Mouse (Mus musculus) hindbrain, embryonic 12.5 days (tissue): ENCODE results near the gene Gm28038. TPM values are rescaled to one million over a fixed set of nuclear protein-coding genes. Genes with fewer than 3 reads are reported as not detected.

Experiments used
- ATAC-seq: fragments of 200-750 bp; cut with Nextera tagmentation; 2 replicates; pipeline ENCODE4 v1.8.0; 2017; ENCODE audit warnings: moderate TSS enrichment; ENCODE audit not compliant: low FRiP score
- H3K27ac ChIP-seq: fragments of 300-500 bp; sonication (generic); 2 replicates; pipeline ENCODE4 v1.5.1; 2016; ENCODE audit warnings: mild to moderate bottlenecking
- H3K27me3 ChIP-seq: fragments of 300-500 bp; sonication (generic); 2 replicates; pipeline ENCODE4 v1.6.1; 2016; ENCODE audit warnings: mild to moderate bottlenecking
- H3K36me3 ChIP-seq: fragments of 300-500 bp; sonication (generic); 2 replicates; pipeline ENCODE4 v1.6.1; 2016; ENCODE audit warnings: mild to moderate bottlenecking
- H3K4me1 ChIP-seq: fragments of 300-500 bp; sonication (generic); 2 replicates; pipeline ENCODE4 v1.6.1; 2016
- H3K4me2 ChIP-seq: fragments of 300-500 bp; sonication (generic); replicated peaks from 2 replicates; pipeline ENCODE4 v1.6.1; 2016; ENCODE audit warnings: mild to moderate bottlenecking
- H3K4me3 ChIP-seq: fragments of 300-500 bp; sonication (generic); 2 replicates; pipeline ENCODE4 v1.5.1; 2016; ENCODE audit warnings: mild to moderate bottlenecking
- H3K9ac ChIP-seq: fragments of 300-500 bp; sonication (generic); 2 replicates; pipeline ENCODE4 v1.6.1; 2016; ENCODE audit warnings: mild to moderate bottlenecking, moderate library complexity
- H3K9me3 ChIP-seq: fragments of 300-500 bp; sonication (generic); replicated peaks from 2 replicates; pipeline ENCODE4 v1.6.1; 2016; ENCODE audit warnings: mild to moderate bottlenecking
- WGBS: fragments of 180-500 bp; shearing (Covaris S2); methylation state at CpG from one replicate; pipeline ENCODE4 v1.1.7; 2016; 5-methylcytosine and 5-hydroxymethylcytosine counted together
- polyA plus RNA-seq: library from polyadenylated mRNA; unstranded; fragments of >200 nt; fragmentation: Nextera tagmentation; extraction: Ambion mirVana; gene quantifications from 2 replicates; pipeline ENCODE4 v1.2.1, GENCODE M21; 2016

The Gm28038 gene
- polyA plus RNA-seq, result not detected in 2 replicates

GRCm38 (mm10) chr2:30280743-30281142, at the start of gene Gm28038:
Gene Gm28038, plus strand, starts transcription at chr2:30281043.
- Histone ChIP-seq H3K27ac (no peak within 1 kb of the TSS), H3K4me2 (no peak within 1 kb of the TSS), H3K36me3 (peaks cover 5% of the 10 kb centered on the region; the same call in 1 of the 2 replicates), H3K27me3 (no peaks in the 10 kb centered on the region), H3K9ac (no peak within 1 kb of the TSS), H3K4me3 (no peak within 1 kb of the TSS), H3K9me3 (no peaks in the 10 kb centered on the region), H3K4me1 (peaks cover 12% of the 10 kb centered on the region)
- ATAC-seq, result no peak
- WGBS, result 90% methylated on average over 11 of the region's 11 CpGs

DNA sequence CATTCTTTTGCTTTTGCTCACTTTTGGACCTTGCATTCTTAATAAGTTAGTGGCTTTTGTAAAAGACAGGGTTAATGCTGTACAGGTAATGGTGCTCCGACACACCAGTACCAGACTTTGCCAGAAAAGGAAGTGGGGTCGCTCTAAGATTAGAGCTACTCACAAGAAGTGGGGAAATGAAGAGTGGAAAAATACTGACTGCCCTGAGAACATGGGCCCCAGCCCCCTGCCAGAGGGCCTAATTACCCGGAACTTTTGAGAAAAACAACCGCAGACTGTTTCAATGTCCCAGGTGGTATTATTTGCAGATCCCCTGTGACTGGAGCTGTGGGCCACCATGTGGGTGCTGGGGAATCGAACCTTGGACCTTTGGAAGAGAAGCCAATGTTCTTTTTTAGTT, 45.2 kb upstream of the Gm28038 start:
- no peak overlapping the region for H3K9ac ChIP-seq
- H3K4me2 ChIP-seq, result no peak overlapping the region
- H3K9me3 ChIP-seq, result no peaks in the 10 kb centered on the region
- peaks cover 22% of the 10 kb centered on the region for H3K4me1 ChIP-seq
- 88% methylated on average over 5 of the region's 5 CpGs for WGBS
- H3K27me3 ChIP-seq, result no peaks in the 10 kb centered on the region
- H3K4me3 ChIP-seq, result no peak overlapping the region
- H3K27ac ChIP-seq, result no peak overlapping the region
- no peak for ATAC-seq
- peaks cover 7% of the 10 kb centered on the region for H3K36me3 ChIP-seq

GRCm38 (mm10) chr2:30236426-30237198, 44.2 kb upstream of the Gm28038 start:
- ATAC-seq, result no peak
- Histone ChIP-seq H3K9me3 (no peaks in the 10 kb centered on the region), H3K4me2 (peak overlapping the region; percentile 91), H3K4me1 (peaks cover 22% of the 10 kb centered on the region), H3K9ac (peak overlapping the region; percentile 69), H3K4me3 (peak overlapping the region; percentile 93), H3K27ac (peak overlapping the region; percentile 69), H3K27me3 (no peaks in the 10 kb centered on the region), H3K36me3 (peaks cover 17% of the 10 kb centered on the region)
- WGBS, result 6% methylated on average over 18 of the region's 18 CpGs

DNA sequence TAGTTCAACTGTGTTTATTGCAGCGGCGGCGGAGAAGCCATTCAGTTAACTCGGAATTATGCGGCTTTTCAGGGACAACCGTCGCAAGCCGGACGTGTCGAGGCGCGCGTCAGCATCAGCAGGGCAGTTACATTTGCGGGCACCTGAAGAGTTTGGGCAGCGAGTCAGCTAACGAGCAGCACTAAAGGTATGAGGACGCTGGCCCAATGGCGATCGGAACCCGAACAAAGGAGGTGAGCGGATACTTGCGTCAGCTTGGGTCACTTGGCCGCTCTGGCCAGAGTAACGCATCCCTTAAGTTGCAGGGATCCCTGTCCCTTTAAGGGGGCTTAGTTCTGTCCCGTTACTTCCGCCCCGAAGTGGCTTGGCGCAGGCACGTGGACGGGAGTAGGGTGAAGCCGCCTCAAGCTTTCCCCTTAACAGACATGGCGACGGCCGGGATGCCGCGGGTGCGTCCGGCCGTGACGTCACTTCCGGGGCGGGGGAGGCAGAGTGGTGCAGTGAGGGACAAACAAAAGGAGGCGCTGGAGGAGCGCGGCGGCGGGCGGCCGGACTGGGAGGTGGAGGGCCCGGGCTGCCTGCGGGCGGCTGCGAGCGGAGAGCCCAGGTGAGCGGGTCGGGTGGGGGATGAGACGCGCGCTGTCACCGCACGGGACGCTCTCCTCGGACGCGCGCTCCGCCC, 43.5 kb upstream of the Gm28038 start, which contains the start of gene Lrrc8a:
TSS of gene Lrrc8a (plus strand) at position 517 of the 682 bp plus-strand sequence.
- Histone ChIP-seq H3K4me1 (peaks cover 22% of the 10 kb centered on the region), H3K27ac (peak within 1 kb of the TSS; percentile 95), H3K27me3 (no peaks in the 10 kb centered on the region), H3K4me3 (peak within 1 kb of the TSS; percentile 93), H3K9ac (peak within 1 kb of the TSS; percentile 92), H3K36me3 (peaks cover 25% of the 10 kb centered on the region), H3K9me3 (no peaks in the 10 kb centered on the region), H3K4me2 (peak within 1 kb of the TSS; percentile 91)
- ATAC-seq, result peak; percentile 97
- under 1% methylated on average over 55 of the region's 67 CpGs for WGBS

DNA sequence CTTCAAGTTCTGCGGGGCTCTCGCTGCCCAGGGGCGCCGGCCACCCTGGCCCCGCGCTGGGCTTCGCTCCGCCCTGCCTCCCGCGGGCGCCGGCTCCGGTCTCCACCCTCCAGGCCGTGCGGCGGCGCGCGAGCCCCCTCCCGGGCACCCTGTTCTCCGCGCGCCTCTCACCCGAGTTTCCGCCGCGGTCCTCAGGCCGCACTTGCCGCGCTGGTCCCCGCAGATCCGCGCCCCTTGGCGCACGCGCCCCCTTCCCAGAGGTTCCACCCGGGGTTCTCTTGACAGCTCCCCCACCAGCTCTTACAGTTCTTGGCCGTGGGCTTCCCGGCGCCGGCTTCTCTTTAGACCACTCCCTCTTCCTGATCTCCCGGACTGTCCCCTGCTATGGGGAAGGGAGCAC, 43.0 kb upstream of the Gm28038 start:
- no peaks in the 10 kb centered on the region for H3K27me3 ChIP-seq
- WGBS, result 0% methylated on average over 34 of the region's 42 CpGs
- peak overlapping the region; percentile 93 for H3K4me3 ChIP-seq
- peak overlapping the region; percentile 91 for H3K4me2 ChIP-seq
- peaks cover 27% of the 10 kb centered on the region for H3K4me1 ChIP-seq
- H3K9me3 ChIP-seq, result no peaks in the 10 kb centered on the region
- peak overlapping the region; percentile 92 for H3K9ac ChIP-seq
- peaks cover 30% of the 10 kb centered on the region for H3K36me3 ChIP-seq
- ATAC-seq, result peak; percentile 91
- H3K27ac ChIP-seq, result peak overlapping the region; percentile 95

GRCm38 (mm10) chr2:30238906-30239465, 41.9 kb upstream of the Gm28038 start:
- H3K4me2 ChIP-seq, result peak overlapping the region; percentile 91
- no peaks in the 10 kb centered on the region for H3K27me3 ChIP-seq
- ATAC-seq, result no peak
- WGBS, result 68% methylated on average over 3 of the region's 3 CpGs
- peaks cover 27% of the 10 kb centered on the region for H3K4me1 ChIP-seq
- H3K9me3 ChIP-seq, result no peaks in the 10 kb centered on the region
- peaks cover 41% of the 10 kb centered on the region for H3K36me3 ChIP-seq
- peak overlapping the region; percentile 93 for H3K4me3 ChIP-seq
- H3K9ac ChIP-seq, result peak overlapping the region; percentile 92
- H3K27ac ChIP-seq, result no peak overlapping the region

DNA sequence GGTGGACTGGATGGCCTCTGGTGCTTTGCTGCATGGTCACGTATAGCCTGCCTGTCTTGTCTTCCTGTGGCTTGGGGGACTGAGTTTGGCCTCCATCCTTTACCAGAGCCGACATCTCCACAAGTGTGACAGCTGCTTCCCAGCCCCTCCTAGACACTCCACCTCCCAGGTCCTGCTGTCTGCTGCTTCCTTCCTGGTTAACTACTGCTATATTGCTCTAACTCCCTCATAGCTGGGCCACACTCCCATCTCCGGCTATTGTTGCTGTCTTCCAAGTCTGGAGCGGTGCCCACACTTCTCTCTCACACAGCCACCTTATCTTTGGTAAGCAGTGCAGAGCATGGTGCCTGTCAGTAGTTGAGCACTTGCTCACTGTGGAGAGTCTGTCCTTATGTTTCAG, 41.1 kb upstream of the Gm28038 start:
- Histone ChIP-seq H3K4me2 (no peak overlapping the region), H3K9me3 (no peaks in the 10 kb centered on the region), H3K4me3 (no peak overlapping the region), H3K27me3 (no peaks in the 10 kb centered on the region), H3K27ac (no peak overlapping the region), H3K4me1 (peaks cover 31% of the 10 kb centered on the region), H3K36me3 (peaks cover 46% of the 10 kb centered on the region), H3K9ac (peak overlapping the region; percentile 92; the same call in 1 of the 2 replicates)
- WGBS, result 85% methylated on average over 4 of the region's 4 CpGs
- no peak for ATAC-seq

- no peak within 1 kb of the TSS for H3K27ac ChIP-seq
- peak within 1 kb of the TSS; percentile 91; the same call in 1 of the 2 replicates for H3K4me2 ChIP-seq
- 83% methylated on average over 2 of the region's 2 CpGs for WGBS
- no peaks in the 10 kb centered on the region for H3K27me3 ChIP-seq
- H3K36me3 ChIP-seq, result peaks cover 50% of the 10 kb centered on the region
- ATAC-seq, result no peak
- H3K4me3 ChIP-seq, result no peak within 1 kb of the TSS
- no peaks in the 10 kb centered on the region for H3K9me3 ChIP-seq
- peaks cover 31% of the 10 kb centered on the region for H3K4me1 ChIP-seq
- peak within 1 kb of the TSS; percentile 92; the same call in 1 of the 2 replicates for H3K9ac ChIP-seq
Observed at GRCm38 (mm10) chr2:30240267-30240666, 40.6 kb upstream of the Gm28038 start, which contains the start of gene Gm28035. Gene Gm28035, plus strand, starts transcription at chr2:30240567.

- Histone ChIP-seq H3K27ac (no peak overlapping the region), H3K4me1 (peaks cover 26% of the 10 kb centered on the region), H3K36me3 (peaks cover 58% of the 10 kb centered on the region), H3K27me3 (no peaks in the 10 kb centered on the region), H3K9me3 (no peaks in the 10 kb centered on the region), H3K9ac (no peak overlapping the region; the same call in 1 of the 2 replicates), H3K4me2 (no peak overlapping the region), H3K4me3 (no peak overlapping the region)
- ATAC-seq, result no peak
- 31% methylated on average over 4 of the region's 4 CpGs for WGBS
Observed at GRCm38 (mm10) chr2:30242509-30242908, 38.3 kb upstream of the Gm28038 start.

DNA sequence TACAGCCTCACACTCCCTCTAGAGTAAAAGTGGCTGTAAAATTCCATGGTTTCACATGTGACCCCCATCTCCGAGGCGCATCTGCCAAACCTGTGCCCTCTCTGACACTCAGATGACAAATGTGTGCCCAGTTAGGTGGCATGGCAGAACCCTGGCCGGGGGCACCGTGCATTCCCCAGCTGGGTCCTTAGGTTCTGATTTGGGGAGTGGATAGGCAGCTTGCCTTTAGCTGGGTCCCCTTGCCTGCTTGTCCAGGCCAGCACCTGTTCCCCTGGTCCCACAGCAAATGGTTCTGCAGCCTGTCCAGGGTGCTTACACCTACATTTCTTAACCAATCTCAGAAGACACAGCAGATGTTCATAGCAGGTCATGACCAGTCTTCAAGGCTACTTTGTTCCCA, 37.5 kb upstream of the Gm28038 start:
- WGBS, result 94% methylated on average over 4 of the region's 4 CpGs
- peaks cover 62% of the 10 kb centered on the region for H3K36me3 ChIP-seq
- no peak overlapping the region for H3K9ac ChIP-seq
- H3K27ac ChIP-seq, result no peak overlapping the region
- no peak overlapping the region for H3K4me3 ChIP-seq
- ATAC-seq, result no peak
- no peaks in the 10 kb centered on the region for H3K27me3 ChIP-seq
- H3K4me2 ChIP-seq, result no peak overlapping the region
- peaks cover 24% of the 10 kb centered on the region for H3K4me1 ChIP-seq
- H3K9me3 ChIP-seq, result no peaks in the 10 kb centered on the region

- no peak overlapping the region for H3K4me3 ChIP-seq
- H3K27me3 ChIP-seq, result no peaks in the 10 kb centered on the region
- 77% methylated on average over 7 of the region's 7 CpGs for WGBS
- H3K9me3 ChIP-seq, result no peaks in the 10 kb centered on the region
- peaks cover 72% of the 10 kb centered on the region for H3K36me3 ChIP-seq
- peaks cover 11% of the 10 kb centered on the region for H3K4me1 ChIP-seq
- no peak overlapping the region for H3K27ac ChIP-seq
- ATAC-seq, result no peak
- H3K9ac ChIP-seq, result no peak overlapping the region
- H3K4me2 ChIP-seq, result no peak overlapping the region
Observed at GRCm38 (mm10) chr2:30244595-30245178, 36.2 kb upstream of the Gm28038 start.

DNA sequence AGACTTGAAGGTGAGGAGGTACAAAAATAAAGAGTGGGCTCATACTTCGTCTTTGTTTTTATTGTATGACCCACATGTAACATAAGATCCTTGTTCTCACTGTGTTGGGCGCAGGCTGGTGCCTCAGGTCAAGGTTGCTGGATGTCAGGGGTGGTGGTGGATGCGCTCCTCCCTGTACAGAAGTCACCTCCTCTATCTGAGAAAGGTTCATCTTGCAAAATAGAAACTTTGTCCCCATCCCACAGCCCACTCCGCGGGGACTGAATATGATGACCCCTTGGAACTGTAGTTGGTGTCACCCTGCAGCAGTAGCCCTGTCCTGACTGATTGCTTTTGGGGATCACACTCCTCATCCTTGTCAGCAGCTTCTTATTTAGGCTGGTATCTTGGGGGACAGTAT, 33.8 kb upstream of the Gm28038 start:
- Histone ChIP-seq H3K27me3 (no peaks in the 10 kb centered on the region), H3K27ac (no peak overlapping the region), H3K9ac (no peak overlapping the region), H3K9me3 (no peaks in the 10 kb centered on the region), H3K4me3 (no peak overlapping the region), H3K4me2 (no peak overlapping the region), H3K4me1 (peaks cover 14% of the 10 kb centered on the region; the same call in 1 of the 2 replicates), H3K36me3 (peaks cover 66% of the 10 kb centered on the region)
- 93% methylated on average over 5 of the region's 5 CpGs for WGBS
- no peak for ATAC-seq
